Mouse (Mus musculus): ENCODE measurements around the gene Snx22. TPM values are rescaled to one million over a fixed set of nuclear protein-coding genes. Genes with fewer than 3 reads are reported as not detected.

The Snx22 gene
- polyA plus RNA-seq, 1 experiment, result 1.8 TPM

DNA sequence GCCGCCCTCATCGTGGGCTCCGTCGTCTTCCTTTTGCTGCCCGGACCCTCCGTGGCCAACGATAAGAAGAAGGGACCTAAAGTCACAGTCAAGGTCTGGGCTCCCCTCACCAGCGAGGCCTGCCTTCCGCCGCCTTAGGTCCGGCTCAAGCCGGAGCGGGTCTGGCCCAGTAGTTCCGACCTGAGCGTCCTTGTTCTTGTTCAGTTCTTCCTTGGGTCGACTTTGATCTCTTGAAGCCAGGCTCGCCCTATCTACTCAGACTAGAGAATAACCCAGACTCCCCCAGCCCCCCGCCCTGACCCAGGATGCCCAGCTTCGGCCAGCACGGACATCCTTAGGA is 9.2 kb downstream of the Snx22 start:
- Histone ChIP-seq H3K36me3 (ENCODE audit: control insufficient read depth, insufficient read depth) (peaks cover 26% of the 10 kb centered on the region), H3K4me3 (peak overlapping the region; percentile 93), H3K27me3 (ENCODE audit: control insufficient read depth, insufficient read depth, insufficient read length) (no peaks in the 10 kb centered on the region), H3ac (ENCODE audit: control insufficient read depth, insufficient read length) (peak overlapping the region; percentile 29), H3K4me2 (ENCODE audit: low read depth) (peak overlapping the region; percentile 98), H3K79me2 (ENCODE audit: control insufficient read depth, insufficient read depth) (peaks cover 17% of the 10 kb centered on the region)
- TF ChIP-seq TCF3 (IDR thresholded peaks at IDR 0.05; ENCODE audit: insufficient read length, low read depth) (no peak), POLR2AphosphoS2 (IDR thresholded peaks at IDR 0.05; ENCODE audit: insufficient read length, low read depth) (no peak), CEBPB (IDR thresholded peaks at IDR 0.05; ENCODE audit: insufficient read depth, poor library complexity, severe bottlenecking) (no peak), MYOG (IDR thresholded peaks at IDR 0.05; ENCODE audit: control insufficient read depth in 1 of 3, insufficient read depth in 1 of 3, insufficient read length in 2 of 3, low read depth in 2 of 3) (no peak), REST (IDR thresholded peaks at IDR 0.05; ENCODE audit: insufficient read depth, insufficient read length) (no peak), E2F4 (IDR thresholded peaks at IDR 0.05; ENCODE audit: insufficient read depth) (no peak), POLR2A (IDR thresholded peaks at IDR 0.05; ENCODE audit: insufficient read length, low read depth) (no peak), SRF (IDR thresholded peaks at IDR 0.05; ENCODE audit: control insufficient read depth, insufficient read length, low read depth) (no peak), MAX (IDR thresholded peaks at IDR 0.05; ENCODE audit: low read depth) (no peak), TCF12 (IDR thresholded peaks at IDR 0.05; ENCODE audit: insufficient read depth, poor library complexity, severe bottlenecking) (no peak), MYOD1 (IDR thresholded peaks at IDR 0.05; ENCODE audit: control insufficient read depth in 1 of 3, insufficient read length in 2 of 3, low read depth in 2 of 3) (no peak), USF1 (IDR thresholded peaks at IDR 0.05; ENCODE audit: low read depth) (no peak)

GRCm38 (mm10) chr9:66059583-66060307 is 9.8 kb downstream of the Snx22 start, which contains the start of gene Ppib:
Gene Ppib (plus strand): TSS chr9:66060222.
- no peak for TF ChIP-seq CEBPB (IDR thresholded peaks at IDR 0.05; ENCODE audit: insufficient read depth, poor library complexity, severe bottlenecking)
- TF ChIP-seq REST (IDR thresholded peaks at IDR 0.05; ENCODE audit: insufficient read depth, insufficient read length), result no peak
- TF ChIP-seq SRF (IDR thresholded peaks at IDR 0.05; ENCODE audit: control insufficient read depth, insufficient read length, low read depth), result peak; percentile 82
- TF ChIP-seq POLR2AphosphoS2 (IDR thresholded peaks at IDR 0.05; ENCODE audit: insufficient read length, low read depth), result peak; percentile 96
- TF ChIP-seq MYOG (IDR thresholded peaks at IDR 0.05; ENCODE audit: control insufficient read depth in 1 of 3, insufficient read depth in 1 of 3, insufficient read length in 2 of 3, low read depth in 2 of 3), result peak in 2 of 3 experiments; percentile 25 to 36
- TF ChIP-seq MYOD1 (IDR thresholded peaks at IDR 0.05; ENCODE audit: control insufficient read depth in 1 of 3, insufficient read length in 2 of 3, low read depth in 2 of 3), result peak in 2 of 3 experiments; percentile 45 to 47
- TF ChIP-seq POLR2A (IDR thresholded peaks at IDR 0.05; ENCODE audit: insufficient read length, low read depth), result peak; percentile 94
- TF ChIP-seq TCF3 (IDR thresholded peaks at IDR 0.05; ENCODE audit: insufficient read length, low read depth), result no peak
- TF ChIP-seq USF1 (IDR thresholded peaks at IDR 0.05; ENCODE audit: low read depth), result no peak
- no peak for TF ChIP-seq MAX (IDR thresholded peaks at IDR 0.05; ENCODE audit: low read depth)
- no peak for TF ChIP-seq TCF12 (IDR thresholded peaks at IDR 0.05; ENCODE audit: insufficient read depth, poor library complexity, severe bottlenecking)
- TF ChIP-seq E2F4 (IDR thresholded peaks at IDR 0.05; ENCODE audit: insufficient read depth), result no peak
- Histone ChIP-seq H3K79me2 (ENCODE audit: control insufficient read depth, insufficient read depth) (peaks cover 17% of the 10 kb centered on the region), H3ac (ENCODE audit: control insufficient read depth, insufficient read length) (peak within 1 kb of the TSS; percentile 29), H3K27me3 (ENCODE audit: control insufficient read depth, insufficient read depth, insufficient read length) (no peaks in the 10 kb centered on the region), H3K4me3 (peak within 1 kb of the TSS; percentile 93), H3K4me2 (ENCODE audit: low read depth) (peak within 1 kb of the TSS; percentile 98), H3K36me3 (ENCODE audit: control insufficient read depth, insufficient read depth) (peaks cover 26% of the 10 kb centered on the region)

DNA sequence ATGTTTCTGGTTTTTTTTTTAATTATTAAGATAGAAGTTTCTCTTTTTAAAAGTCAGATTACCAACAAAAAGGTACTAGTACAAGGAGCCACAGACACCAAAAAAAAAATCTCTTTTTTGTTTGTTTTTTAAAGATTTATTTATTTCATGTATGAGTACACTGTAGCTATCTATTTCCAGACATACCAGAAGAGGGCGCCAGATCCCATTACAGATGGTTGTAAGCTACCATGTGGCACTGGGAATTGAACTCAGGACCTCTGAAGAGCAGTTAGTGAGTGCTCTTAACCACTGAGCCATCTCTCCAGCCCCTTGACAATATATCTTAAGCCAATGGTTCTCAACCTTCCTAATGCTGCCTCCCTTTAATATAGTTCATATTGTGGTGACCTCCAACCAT is 15.9 kb downstream of the Snx22 start:
- TF ChIP-seq MYOG (IDR thresholded peaks at IDR 0.05; ENCODE audit: control insufficient read depth in 1 of 3, insufficient read depth in 1 of 3, insufficient read length in 2 of 3, low read depth in 2 of 3), result no peak
- no peak for TF ChIP-seq E2F4 (IDR thresholded peaks at IDR 0.05; ENCODE audit: insufficient read depth)
- TF ChIP-seq POLR2AphosphoS2 (IDR thresholded peaks at IDR 0.05; ENCODE audit: insufficient read length, low read depth), result no peak
- no peak for TF ChIP-seq MAX (IDR thresholded peaks at IDR 0.05; ENCODE audit: low read depth)
- no peak for TF ChIP-seq CEBPB (IDR thresholded peaks at IDR 0.05; ENCODE audit: insufficient read depth, poor library complexity, severe bottlenecking)
- TF ChIP-seq MYOD1 (IDR thresholded peaks at IDR 0.05; ENCODE audit: control insufficient read depth in 1 of 3, insufficient read length in 2 of 3, low read depth in 2 of 3), result no peak
- TF ChIP-seq REST (IDR thresholded peaks at IDR 0.05; ENCODE audit: insufficient read depth, insufficient read length), result no peak
- no peak for TF ChIP-seq TCF3 (IDR thresholded peaks at IDR 0.05; ENCODE audit: insufficient read length, low read depth)
- no peak for TF ChIP-seq SRF (IDR thresholded peaks at IDR 0.05; ENCODE audit: control insufficient read depth, insufficient read length, low read depth)
- TF ChIP-seq POLR2A (IDR thresholded peaks at IDR 0.05; ENCODE audit: insufficient read length, low read depth), result no peak
- no peak for TF ChIP-seq USF1 (IDR thresholded peaks at IDR 0.05; ENCODE audit: low read depth)
- TF ChIP-seq TCF12 (IDR thresholded peaks at IDR 0.05; ENCODE audit: insufficient read depth, poor library complexity, severe bottlenecking), result no peak
- H3K4me2 ChIP-seq (ENCODE audit: low read depth), result no peak overlapping the region
- no peak overlapping the region for H3ac ChIP-seq (ENCODE audit: control insufficient read depth, insufficient read length)
- H3K27me3 ChIP-seq (ENCODE audit: control insufficient read depth, insufficient read depth, insufficient read length), result no peaks in the 10 kb centered on the region
- no peak overlapping the region for H3K4me3 ChIP-seq
- no peaks in the 10 kb centered on the region for H3K36me3 ChIP-seq (ENCODE audit: control insufficient read depth, insufficient read depth)
- no peaks in the 10 kb centered on the region for H3K79me2 ChIP-seq (ENCODE audit: control insufficient read depth, insufficient read depth)

- TF ChIP-seq CEBPB (IDR thresholded peaks at IDR 0.05; ENCODE audit: insufficient read depth, poor library complexity, severe bottlenecking) (no peak), REST (IDR thresholded peaks at IDR 0.05; ENCODE audit: insufficient read depth, insufficient read length) (no peak), MYOD1 (IDR thresholded peaks at IDR 0.05; ENCODE audit: control insufficient read depth in 1 of 3, insufficient read length in 2 of 3, low read depth in 2 of 3) (no peak), POLR2A (IDR thresholded peaks at IDR 0.05; ENCODE audit: insufficient read length, low read depth) (no peak), USF1 (IDR thresholded peaks at IDR 0.05; ENCODE audit: low read depth) (no peak), MYOG (IDR thresholded peaks at IDR 0.05; ENCODE audit: control insufficient read depth in 1 of 3, insufficient read depth in 1 of 3, insufficient read length in 2 of 3, low read depth in 2 of 3) (no peak), E2F4 (IDR thresholded peaks at IDR 0.05; ENCODE audit: insufficient read depth) (no peak), MAX (IDR thresholded peaks at IDR 0.05; ENCODE audit: low read depth) (no peak), POLR2AphosphoS2 (IDR thresholded peaks at IDR 0.05; ENCODE audit: insufficient read length, low read depth) (no peak), TCF12 (IDR thresholded peaks at IDR 0.05; ENCODE audit: insufficient read depth, poor library complexity, severe bottlenecking) (no peak)
- H3ac ChIP-seq (ENCODE audit: control insufficient read depth, insufficient read length), result no peak overlapping the region
- no peak overlapping the region for H3K4me2 ChIP-seq (ENCODE audit: low read depth)
- H3K79me2 ChIP-seq (ENCODE audit: control insufficient read depth, insufficient read depth), result no peaks in the 10 kb centered on the region
- no peak overlapping the region for H3K4me3 ChIP-seq
- H3K27me3 ChIP-seq (ENCODE audit: control insufficient read depth, insufficient read depth, insufficient read length), result no peaks in the 10 kb centered on the region
- no peaks in the 10 kb centered on the region for H3K36me3 ChIP-seq (ENCODE audit: control insufficient read depth, insufficient read depth)
Measured at GRCm38 (mm10) chr9:66052731-66053130, 16.8 kb downstream of the Snx22 start.

All from myocyte (in vitro differentiated cells).